Mouse (Mus musculus) embryonic facial prominence, embryonic 11.5 days (tissue): ENCODE measurements around the gene Comt. TPM values are rescaled to one million over a fixed set of nuclear protein-coding genes. Genes with fewer than 3 reads are reported as not detected.

Experiments used
- ATAC-seq: fragments of 200-750 bp; cut with Nextera tagmentation; replicated peaks from 2 replicates; pipeline ENCODE4 v1.8.0; 2017; ENCODE audit warnings: low read depth; ENCODE audit not compliant: insufficient number of reproducible peaks, low FRiP score, low TSS enrichment
- DNase-seq: peaks from one replicate; pipeline ENCODE4 v3.0.0-alpha.2; 2015; ENCODE audit warnings: low spot score
- H3K27ac ChIP-seq: fragments of 300-500 bp; sonication (generic); replicated peaks from 2 replicates; pipeline ENCODE4 v1.5.1; 2014; ENCODE audit warnings: mild to moderate bottlenecking, low read depth, low read length, control low read depth
- H3K27me3 ChIP-seq: fragments of 300-500 bp; sonication (generic); 2 replicates; pipeline ENCODE4 v1.6.1; 2014; ENCODE audit warnings: mild to moderate bottlenecking, low read length, moderate library complexity, mixed read lengths; ENCODE audit not compliant: control insufficient read depth, insufficient read depth
- H3K36me3 ChIP-seq: fragments of 300-500 bp; sonication (generic); replicated peaks from 2 replicates; pipeline ENCODE4 v1.6.1; 2014; ENCODE audit warnings: low read depth, mild to moderate bottlenecking, low read length, moderate library complexity, mixed read lengths; ENCODE audit not compliant: control insufficient read depth, insufficient read depth
- H3K4me1 ChIP-seq: fragments of 300-500 bp; sonication (generic); 2 replicates; pipeline ENCODE4 v1.6.1; 2014; ENCODE audit warnings: low read length, mixed read lengths; ENCODE audit not compliant: control insufficient read depth, insufficient read depth
- H3K4me2 ChIP-seq: fragments of 300-500 bp; sonication (generic); 2 replicates; pipeline ENCODE4 v1.6.1; 2014; ENCODE audit warnings: low read depth, mild to moderate bottlenecking, control low read depth, low read length, moderate library complexity
- H3K4me3 ChIP-seq: fragments of 300-500 bp; sonication (generic); 2 replicates; pipeline ENCODE4 v1.5.1; 2014; ENCODE audit warnings: low read depth, low read length, control low read depth
- H3K9ac ChIP-seq: fragments of 300-500 bp; sonication (generic); replicated peaks from 2 replicates; pipeline ENCODE4 v1.6.1; 2014; ENCODE audit warnings: mild to moderate bottlenecking, control low read depth, low read length
- H3K9me3 ChIP-seq: fragments of 300-500 bp; sonication (generic); replicated peaks from 2 replicates; pipeline ENCODE4 v1.6.1; 2016; ENCODE audit warnings: mild to moderate bottlenecking, low read length, inconsistent platforms, mixed read lengths; ENCODE audit not compliant: control insufficient read depth
- WGBS: fragments of 180-500 bp; shearing (Covaris S2); extraction: QIAGEN DNeasy Blood & Tissue Kit; methylation state at CpG from one replicate; pipeline ENCODE4 v1.1.7; 2014; 5-methylcytosine and 5-hydroxymethylcytosine counted together
- polyA plus RNA-seq: library from polyadenylated mRNA; unstranded; fragments of >200 nt; fragmentation: Nextera tagmentation; extraction: Ambion mirVana; gene quantifications from 2 replicates; pipeline ENCODE4 v1.2.1, GENCODE M21; 2014

The Comt gene
- polyA plus RNA-seq, 1 experiment from 2014 or later = 47.4 TPM

DNA sequence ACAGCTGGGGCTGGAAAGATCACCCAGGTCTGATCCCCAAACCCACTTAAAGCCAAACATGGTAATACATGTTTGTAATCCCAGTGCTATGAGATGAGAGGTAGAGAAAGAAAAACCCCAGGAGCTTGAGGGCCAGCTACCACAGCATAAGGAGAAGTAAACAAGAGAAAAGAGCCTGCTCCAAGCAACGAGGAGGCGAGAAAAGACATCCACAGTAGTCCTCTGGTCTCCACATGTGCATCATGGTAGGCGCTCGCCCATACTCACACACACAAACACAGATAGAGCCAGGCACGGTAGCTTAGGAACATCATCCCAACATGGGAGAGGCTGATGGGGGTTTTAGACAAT lies 2.8 kb downstream of the Comt start:
- Histone ChIP-seq H3K27me3 (no peaks in the 10 kb centered on the region), H3K4me3 (no peak overlapping the region), H3K36me3 (no peaks in the 10 kb centered on the region), H3K4me1 (no peaks in the 10 kb centered on the region; the same call in 1 of the 2 replicates), H3K9me3 (no peaks in the 10 kb centered on the region), H3K9ac (no peak overlapping the region), H3K27ac (no peak overlapping the region), H3K4me2 (no peak overlapping the region)
- DNase-seq (no peak), ATAC-seq (no peak)
- WGBS = 85% methylated on average over 5 of the region's 5 CpGs

DNA sequence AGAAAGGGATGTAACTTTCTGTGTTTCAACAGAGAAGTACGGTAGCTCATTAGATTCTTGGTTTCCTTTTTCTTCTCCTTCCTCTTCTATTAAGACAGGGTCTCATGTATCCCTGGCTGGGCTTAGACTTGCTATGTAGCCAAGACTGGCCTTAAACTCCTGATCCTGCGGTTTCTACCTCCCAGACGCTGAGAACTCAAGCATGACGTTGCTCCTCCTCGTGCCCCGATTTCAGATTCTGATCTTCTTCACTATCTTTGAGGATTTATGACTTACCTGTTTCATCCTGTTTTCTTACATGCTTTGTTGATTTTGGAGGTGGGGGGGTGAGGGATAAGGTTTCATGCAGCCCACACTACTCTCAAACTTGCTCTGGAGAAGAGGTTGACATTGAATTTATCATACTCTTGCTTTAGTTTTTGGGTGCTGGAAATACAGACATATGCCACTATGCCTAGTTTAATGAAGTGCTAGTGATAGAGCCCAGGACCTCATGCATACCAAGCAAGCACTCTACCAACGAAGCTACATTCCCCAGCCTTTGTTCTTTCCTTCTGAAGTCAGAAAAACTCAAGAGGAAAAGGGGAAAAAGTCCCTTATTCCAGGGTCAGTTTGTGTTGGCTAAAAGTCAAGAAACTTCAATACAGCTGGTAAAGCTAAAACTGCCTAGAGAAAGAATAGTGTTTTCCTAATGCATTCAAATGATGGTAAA lies 3.3 kb downstream of the Comt start:
- H3K9ac ChIP-seq = no peak overlapping the region
- 91% methylated on average over 7 of the region's 7 CpGs for WGBS

DNA sequence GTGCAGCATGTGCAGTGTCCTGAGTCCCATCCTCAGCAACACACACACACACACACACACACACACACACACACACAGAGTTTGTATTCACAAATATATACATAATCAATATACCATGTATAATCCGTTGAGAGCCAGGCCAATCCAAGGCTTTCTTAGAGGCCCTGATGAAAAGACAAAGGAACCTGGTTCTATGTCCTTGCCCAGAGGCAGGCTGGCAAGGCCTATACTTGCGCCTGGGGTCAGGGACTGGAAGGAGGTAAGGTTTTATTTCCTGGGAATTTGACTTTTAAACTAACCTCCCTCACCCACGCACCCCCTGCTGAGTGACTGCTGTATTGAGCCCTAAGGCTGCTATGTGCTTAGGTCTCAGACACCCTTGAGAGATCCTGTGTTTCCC lies 6.1 kb downstream of the Comt start:
- 68% methylated on average over 3 of the region's 3 CpGs for WGBS
- no peak for DNase-seq
- Histone ChIP-seq H3K27ac (no peak overlapping the region), H3K9ac (no peak overlapping the region), H3K4me1 (no peaks in the 10 kb centered on the region; the same call in 1 of the 2 replicates), H3K4me3 (no peak overlapping the region), H3K4me2 (no peak overlapping the region), H3K9me3 (no peaks in the 10 kb centered on the region), H3K36me3 (no peaks in the 10 kb centered on the region), H3K27me3 (no peaks in the 10 kb centered on the region)
- ATAC-seq = no peak

More for the DNA sequence above, 3.3 kb downstream of the Comt start:
- DNase-seq (no peak), ATAC-seq (no peak)
- no peak overlapping the region for H3K27ac ChIP-seq
- H3K4me2 ChIP-seq = no peak overlapping the region
- no peak overlapping the region for H3K4me3 ChIP-seq
- H3K27me3 ChIP-seq = no peaks in the 10 kb centered on the region
- no peaks in the 10 kb centered on the region; the same call in 1 of the 2 replicates for H3K4me1 ChIP-seq
- no peaks in the 10 kb centered on the region for H3K9me3 ChIP-seq
- no peaks in the 10 kb centered on the region for H3K36me3 ChIP-seq

DNA sequence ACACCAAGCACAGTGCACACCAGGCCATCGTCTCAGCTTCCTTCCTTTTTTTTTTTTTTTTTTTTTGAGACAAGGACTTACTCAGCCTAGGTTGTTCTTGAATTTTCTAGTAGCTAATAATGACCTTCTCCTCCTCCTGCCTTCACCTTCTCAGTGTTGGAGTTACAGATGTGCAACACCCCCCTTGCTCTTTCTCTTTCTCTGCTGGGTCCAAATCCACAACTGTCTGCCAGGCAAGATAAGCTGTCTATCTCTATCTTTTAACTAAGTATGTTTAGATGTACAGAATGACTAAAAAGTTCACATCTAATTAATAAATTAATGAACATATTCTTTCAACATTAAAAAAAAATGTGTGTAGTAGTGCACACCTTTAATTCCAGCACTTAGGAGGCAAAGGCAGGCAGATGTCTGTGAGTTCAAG lies 7.0 kb downstream of the Comt start:
- H3K4me1 ChIP-seq = no peaks in the 10 kb centered on the region
- H3K27me3 ChIP-seq = no peaks in the 10 kb centered on the region
- WGBS = 89% methylated on average over 1 of the region's 1 CpGs
- H3K36me3 ChIP-seq = no peaks in the 10 kb centered on the region
- H3K4me3 ChIP-seq = no peak overlapping the region
- ATAC-seq = no peak
- H3K27ac ChIP-seq = no peak overlapping the region
- no peak overlapping the region for H3K4me2 ChIP-seq
- H3K9ac ChIP-seq = no peak overlapping the region
- H3K9me3 ChIP-seq = no peaks in the 10 kb centered on the region
- DNase-seq = no peak

DNA sequence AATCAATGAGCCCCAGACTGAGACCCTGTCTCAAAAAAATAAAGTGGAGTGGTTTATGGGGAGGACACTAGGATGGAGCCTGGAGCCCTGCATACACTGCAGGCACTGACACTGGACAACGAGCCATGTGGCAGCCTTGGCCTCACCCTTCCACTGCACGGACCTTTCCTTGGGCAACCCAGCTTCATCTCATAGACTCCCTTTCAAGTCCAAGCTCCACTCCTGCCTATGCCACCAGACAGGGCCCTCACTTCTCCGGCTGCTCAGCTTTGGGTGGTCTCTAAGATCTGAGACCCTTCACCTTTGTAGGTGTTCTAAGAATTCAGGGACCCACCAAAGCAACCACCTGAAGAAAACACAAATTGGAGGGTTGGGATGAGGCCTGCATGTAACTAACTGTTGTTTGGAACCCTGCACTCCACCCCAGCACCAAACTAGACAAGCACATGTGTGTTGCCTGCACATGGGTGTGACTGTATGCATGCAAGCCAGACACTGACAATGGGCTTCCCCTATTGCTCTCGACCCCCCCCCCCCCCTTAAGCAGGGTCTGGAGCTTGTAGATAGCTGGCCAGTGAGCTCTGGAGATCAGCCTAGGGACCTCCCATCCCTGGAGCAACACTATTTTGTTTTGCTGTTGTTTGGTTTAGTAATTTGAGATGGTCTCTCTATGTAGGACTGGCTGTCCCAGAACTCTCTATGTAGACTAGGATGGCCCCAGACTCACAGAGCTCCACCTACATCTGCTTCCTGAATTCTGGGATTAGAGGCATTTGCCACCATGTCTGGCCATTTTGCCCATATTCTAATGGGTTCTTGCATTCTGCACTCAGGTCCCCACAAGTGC lies 7.7 kb downstream of the Comt start:
- Histone ChIP-seq H3K36me3 (no peaks in the 10 kb centered on the region), H3K4me1 (no peaks in the 10 kb centered on the region), H3K9ac (no peak overlapping the region), H3K9me3 (no peaks in the 10 kb centered on the region), H3K4me2 (no peak overlapping the region), H3K27ac (no peak overlapping the region), H3K27me3 (no peaks in the 10 kb centered on the region), H3K4me3 (no peak overlapping the region)
- ATAC-seq (no peak), DNase-seq (no peak)
- WGBS = 86% methylated on average over 4 of the region's 4 CpGs

DNA sequence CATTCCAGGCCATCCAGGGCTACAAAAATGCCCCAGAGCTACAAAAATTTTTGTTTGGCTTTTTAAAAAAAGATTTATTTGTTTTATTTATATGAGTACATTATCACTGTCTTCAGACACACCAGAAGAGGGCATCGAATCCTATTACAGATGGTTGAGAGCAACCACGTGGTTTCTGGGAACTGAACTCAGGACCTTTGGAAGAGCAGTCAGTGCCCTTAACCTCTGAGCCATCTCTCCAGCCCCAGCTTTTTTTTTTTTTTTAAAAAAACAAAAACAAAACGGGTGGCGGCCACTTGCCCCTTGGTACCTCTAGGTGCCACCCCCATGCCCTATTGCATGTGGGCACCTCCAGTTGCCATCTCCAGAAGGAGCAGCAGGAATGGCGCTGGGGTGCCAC lies 9.2 kb downstream of the Comt start:
- WGBS = 93% methylated on average over 5 of the region's 5 CpGs
- no peak overlapping the region for H3K27ac ChIP-seq
- H3K4me1 ChIP-seq = no peaks in the 10 kb centered on the region
- H3K4me2 ChIP-seq = no peak overlapping the region
- no peaks in the 10 kb centered on the region for H3K36me3 ChIP-seq
- no peaks in the 10 kb centered on the region for H3K27me3 ChIP-seq
- no peak overlapping the region for H3K4me3 ChIP-seq
- no peaks in the 10 kb centered on the region for H3K9me3 ChIP-seq
- ATAC-seq (no peak), DNase-seq (no peak)
- no peak overlapping the region for H3K9ac ChIP-seq

DNA sequence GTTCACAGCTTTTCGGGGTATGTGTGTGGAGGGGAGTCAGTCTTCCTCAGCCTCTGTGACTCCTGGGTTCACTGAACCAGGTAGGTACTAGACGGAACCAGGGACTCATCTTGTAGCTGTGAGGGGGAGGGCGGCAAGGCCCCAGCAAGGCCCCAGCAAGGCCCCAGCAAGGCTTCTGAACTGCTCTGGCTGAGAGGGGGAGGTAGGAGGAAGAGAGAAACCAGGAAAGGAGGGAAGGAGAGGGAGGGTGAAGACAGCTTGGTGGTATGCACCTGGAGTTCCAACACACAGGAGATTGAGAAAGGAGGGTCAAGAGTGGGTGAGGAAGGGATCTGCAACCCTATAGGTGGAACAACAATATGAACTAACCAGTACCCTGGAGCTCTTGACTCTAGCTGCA lies 9.8 kb downstream of the Comt start:
- H3K4me1 ChIP-seq = no peaks in the 10 kb centered on the region
- DNase-seq = no peak
- no peaks in the 10 kb centered on the region for H3K27me3 ChIP-seq
- H3K9ac ChIP-seq = no peak overlapping the region
- no peaks in the 10 kb centered on the region for H3K36me3 ChIP-seq
- 84% methylated on average over 3 of the region's 3 CpGs for WGBS
- ATAC-seq = no peak
- no peaks in the 10 kb centered on the region for H3K9me3 ChIP-seq
- H3K27ac ChIP-seq = no peak overlapping the region
- H3K4me3 ChIP-seq = no peak overlapping the region
- no peak overlapping the region for H3K4me2 ChIP-seq

DNA sequence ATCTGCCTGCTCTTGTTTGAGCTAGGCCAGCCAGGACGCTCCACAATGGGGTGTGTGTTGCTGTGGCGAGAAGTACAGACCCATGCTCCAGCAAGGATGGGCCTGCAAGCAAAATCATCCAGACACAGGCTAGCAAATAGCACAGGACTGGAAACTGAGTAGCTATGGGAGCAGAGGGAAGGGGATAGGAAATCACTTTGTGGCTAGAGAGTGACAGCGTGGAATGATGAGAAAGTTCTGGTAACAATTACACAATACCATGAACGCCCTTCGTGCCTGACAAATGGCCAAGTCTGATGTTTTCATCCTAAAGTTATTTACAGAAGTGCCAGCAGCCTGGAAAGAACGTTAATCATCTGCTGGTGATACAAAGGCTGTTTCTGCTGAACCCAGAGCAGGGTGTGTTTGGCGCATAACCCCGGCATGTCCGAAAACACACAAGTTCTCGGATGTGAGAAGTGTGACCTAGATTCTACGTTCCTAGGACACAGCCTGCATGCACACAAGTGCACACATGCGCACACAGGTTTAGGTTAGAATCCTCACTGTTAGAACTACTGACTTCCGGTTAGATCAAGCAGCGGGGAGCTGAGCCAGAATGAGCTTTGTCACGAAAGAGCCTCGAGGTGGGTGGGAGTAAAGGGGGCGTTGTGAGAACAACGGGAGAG lies 10.4 kb downstream of the Comt start:
- Histone ChIP-seq H3K9ac (no peak overlapping the region), H3K4me1 (no peaks in the 10 kb centered on the region), H3K4me2 (no peak overlapping the region), H3K4me3 (no peak overlapping the region), H3K36me3 (no peaks in the 10 kb centered on the region), H3K9me3 (no peaks in the 10 kb centered on the region), H3K27ac (no peak overlapping the region), H3K27me3 (no peaks in the 10 kb centered on the region)
- 69% methylated on average over 18 of the region's 18 CpGs for WGBS
- DNase-seq (no peak), ATAC-seq (no peak)
